ENCODE assay signal across 26 mouse cellular contexts in genomic region chr17:88171606-88172005, GRCm38 (mm10).
DNase-seq lines count a peak whose midpoint lies in the region; ATAC-seq and TF ChIP-seq lines count a peak whose summit lies in the region.
"Had no signal": no experiment of that assay in that cellular context is flagged by ENCODE, and none has a peak within 500 bp of the region (broad histone marks: within the 10 kb centered on the region; RNA-seq: fewer than 3 reads in every experiment).

No protein-coding gene starts in this region.

- H3K27ac ChIP-seq in lung, embryonic 14.5 days (ENCODE audit: low read depth): no peak overlapping the region
- H3K27ac ChIP-seq in CH12.LX (ENCODE audit: insufficient read depth, low read depth): no peak overlapping the region
- no peak overlapping the region for H3K27ac ChIP-seq in midbrain, embryonic 14.5 days (replicated peaks; ENCODE audit: low read depth, low read length)
- no peak overlapping the region for H3K27ac ChIP-seq in midbrain, embryonic 10.5 days (replicated peaks)
- H3K27ac ChIP-seq: embryonic facial prominence, embryonic 10.5 days; embryonic facial prominence, embryonic 13.5 days; forebrain, embryonic 13.5 days; hindbrain, embryonic 13.5 days; hindbrain, postnatal 0 days had no signal

- WGBS in lung, embryonic 14.5 days: 45% methylated on average over 3 of the region's 3 CpGs
- WGBS in lung, adult 2 months: 56% methylated on average over 3 of the region's 3 CpGs
- WGBS in midbrain, embryonic 14.5 days: 91% methylated on average over 3 of the region's 3 CpGs
- 91% methylated on average over 3 of the region's 3 CpGs for WGBS in midbrain, embryonic 10.5 days

- no peak for TF ChIP-seq EP300 in CH12.LX (IDR thresholded peaks at IDR 0.05; ENCODE audit: low read length)

- no peaks in the 10 kb centered on the region; the same call in 1 of the 2 replicates for H3K9me3 ChIP-seq in lung, embryonic 14.5 days (ENCODE audit: low read depth, low read length)
- H3K9me3 ChIP-seq in CH12.LX (replicated peaks; ENCODE audit: low read length): peaks cover 8% of the 10 kb centered on the region
- no peaks in the 10 kb centered on the region for H3K9me3 ChIP-seq in midbrain, embryonic 14.5 days (ENCODE audit: control insufficient read depth, low read length)
- H3K9me3 ChIP-seq in midbrain, embryonic 10.5 days (replicated peaks): no peaks in the 10 kb centered on the region
- H3K9me3 ChIP-seq: embryonic facial prominence, embryonic 13.5 days; forebrain, embryonic 13.5 days; hindbrain, embryonic 13.5 days had no signal

- DNase-seq in lung, embryonic 14.5 days: peak; percentile 80
- DNase-seq in lung, adult 2 months: no peak
- no peak for DNase-seq in CH12.LX (ENCODE audit: extremely low read depth)
- peak; percentile 12 for DNase-seq in lung, postnatal 25 days (ENCODE audit: low spot score)
- DNase-seq in midbrain, embryonic 14.5 days: no peak
- DNase-seq in midbrain, embryonic 10.5 days (ENCODE audit: low spot score): no peak
- DNase-seq: adrenal gland, adult 8-10 months; adrenal gland, postnatal 25 days; cerebellum, adult 11-12 months; cerebellum, adult 8-10 months; cerebellum, postnatal 10 days; cerebellum, postnatal 36 days; embryo, embryonic 11 days; gastrocnemius, postnatal 10 days; gastrocnemius, postnatal 36 days had no signal

- no peaks in the 10 kb centered on the region for H3K27me3 ChIP-seq in lung, embryonic 14.5 days (ENCODE audit: insufficient read depth, low read length)
- H3K27me3 ChIP-seq in CH12.LX (replicated peaks): no peaks in the 10 kb centered on the region
- no peaks in the 10 kb centered on the region for H3K27me3 ChIP-seq in midbrain, embryonic 14.5 days (ENCODE audit: control insufficient read depth, insufficient read depth, low read length)
- no peaks in the 10 kb centered on the region for H3K27me3 ChIP-seq in midbrain, embryonic 10.5 days (ENCODE audit: low read depth, poor library complexity, severe bottlenecking)
- H3K27me3 ChIP-seq: embryonic facial prominence, embryonic 13.5 days; forebrain, embryonic 13.5 days; hindbrain, embryonic 13.5 days had no signal

- H3K4me2 ChIP-seq in lung, embryonic 14.5 days: no peak overlapping the region
- H3K4me2 ChIP-seq in CH12.LX (ENCODE audit: insufficient read depth, low read depth, poor library complexity, severe bottlenecking): no peak overlapping the region
- H3K4me2 ChIP-seq in midbrain, embryonic 14.5 days (ENCODE audit: low read length): no peak overlapping the region
- H3K4me2 ChIP-seq: embryonic facial prominence, embryonic 13.5 days; forebrain, embryonic 13.5 days; heart, embryonic 11.5 days; hindbrain, embryonic 13.5 days had no signal

- in situ Hi-C loops in CH12.LX (cut with MboI; ENCODE audit: low pct_ligation_motif_present, low pct_unique_long_range_greater_than_20kb, low sequenced_read_pairs): no loop called here

- H3K9ac ChIP-seq in lung, embryonic 14.5 days: no peak overlapping the region
- H3K9ac ChIP-seq in CH12.LX (ENCODE audit: insufficient read depth, low read depth): no peak overlapping the region
- H3K9ac ChIP-seq in midbrain, embryonic 14.5 days (replicated peaks; ENCODE audit: low read length): no peak overlapping the region
- H3K9ac ChIP-seq: embryonic facial prominence, embryonic 13.5 days; forebrain, embryonic 13.5 days; hindbrain, embryonic 13.5 days had no signal

- no peak for ATAC-seq in lung, embryonic 14.5 days (ENCODE audit: insufficient read depth)
- ATAC-seq in midbrain, embryonic 14.5 days (ENCODE audit: low FRiP score, low TSS enrichment): no peak
- ATAC-seq: activated CD4-positive, CD25-positive, alpha-beta regulatory T cell, adult 4 months; CD4-positive, CD25-positive, alpha-beta regulatory T cell, adult 4 months; forebrain, embryonic 13.5 days; forebrain, embryonic 16.5 days; hindbrain, postnatal 0 days; inflammation-experienced regulatory T-cells, adult 6 months had no signal

- no peak for TF ChIP-seq CTCF in lung, embryonic 14.5 days (IDR thresholded peaks at IDR 0.05; ENCODE audit: low read depth)
- TF ChIP-seq CTCF in lung, adult 2 months (IDR thresholded peaks at IDR 0.05; ENCODE audit: insufficient read depth, low read length): no peak
- TF ChIP-seq CTCF in CH12.LX (conservative IDR thresholded peaks at IDR 0.05 in 1 of 2, IDR thresholded peaks at IDR 0.05 in 1 of 2; ENCODE audit: low read depth in 2 of 2, low read length in 2 of 2): no peak

- 0 out of 2 replicates have a peak, but pooled peaks cover 4% of the 10 kb centered on the region for H3K4me1 ChIP-seq in lung, embryonic 14.5 days (ENCODE audit: insufficient read depth)
- peaks cover 6% of the 10 kb centered on the region; the same call in 1 of the 2 replicates for H3K4me1 ChIP-seq in lung, adult 2 months (ENCODE audit: control insufficient read depth, insufficient read depth, low read length)
- peaks cover 6 to 35% of the 10 kb centered on the region in 2 experiments for H3K4me1 ChIP-seq in CH12.LX (ENCODE audit: control insufficient read depth in 1 of 2, insufficient read depth in 2 of 2)
- no peaks in the 10 kb centered on the region for H3K4me1 ChIP-seq in midbrain, embryonic 14.5 days (ENCODE audit: control insufficient read depth, insufficient read depth, low read length)
- no peaks in the 10 kb centered on the region for H3K4me1 ChIP-seq in midbrain, embryonic 10.5 days
- H3K4me1 ChIP-seq: embryonic facial prominence, embryonic 10.5 days; embryonic facial prominence, embryonic 13.5 days; forebrain, embryonic 13.5 days; hindbrain, embryonic 13.5 days had no signal

- H3K4me3 ChIP-seq in lung, embryonic 14.5 days (ENCODE audit: low read depth, low read length): no peak overlapping the region
- no peak overlapping the region for H3K4me3 ChIP-seq in lung, adult 2 months (replicated peaks; ENCODE audit: extremely low read depth, low read depth, low read length)
- no peak overlapping the region for H3K4me3 ChIP-seq in CH12.LX (replicated peaks in 1 of 3; ENCODE audit: low read depth in 2 of 3, low read length in 2 of 3, poor library complexity in 1 of 3)
- H3K4me3 ChIP-seq in midbrain, embryonic 14.5 days (replicated peaks; ENCODE audit: low read depth, low read length): no peak overlapping the region
- no peak overlapping the region for H3K4me3 ChIP-seq in midbrain, embryonic 10.5 days
- H3K4me3 ChIP-seq: embryonic facial prominence, embryonic 10.5 days; embryonic facial prominence, embryonic 13.5 days; erythroblast, embryonic 14.5 days; forebrain, embryonic 13.5 days; hindbrain, embryonic 13.5 days had no signal

- dilution Hi-C loops in CH12.LX (cut with MboI; ENCODE audit: extremely low pct_ligation_motif_present, extremely low pct_unique_long_range_greater_than_20kb, low sequenced_read_pairs): no loop called here

- no peaks in the 10 kb centered on the region for H3K36me3 ChIP-seq in lung, embryonic 14.5 days (ENCODE audit: insufficient read depth)
- peaks cover 14 to 42% of the 10 kb centered on the region in 2 experiments for H3K36me3 ChIP-seq in CH12.LX (replicated peaks in 1 of 2; ENCODE audit: control insufficient read depth in 1 of 2, insufficient read depth in 1 of 2, low read length in 1 of 2)
- no peaks in the 10 kb centered on the region for H3K36me3 ChIP-seq in midbrain, embryonic 14.5 days (ENCODE audit: control insufficient read depth, insufficient read depth, low read length)
- H3K36me3 ChIP-seq in midbrain, embryonic 10.5 days: no peaks in the 10 kb centered on the region
- H3K36me3 ChIP-seq: embryonic facial prominence, embryonic 10.5 days; embryonic facial prominence, embryonic 13.5 days; hindbrain, embryonic 13.5 days had no signal

- no peaks in the 10 kb centered on the region for H3K79me2 ChIP-seq in CH12.LX (replicated peaks; ENCODE audit: control insufficient read depth, extremely low read depth, insufficient read depth, poor library complexity, severe bottlenecking)

- no peak for TF ChIP-seq POLR2A in lung, adult 2 months (IDR thresholded peaks at IDR 0.05; ENCODE audit: borderline replicate concordance, extremely low read depth, low read depth, low read length)
- TF ChIP-seq POLR2A in CH12.LX (IDR thresholded peaks at IDR 0.05; ENCODE audit: low read depth, low read length): no peak

- TF ChIP-seq RAD21 in CH12.LX (IDR thresholded peaks at IDR 0.05; ENCODE audit: low read depth, low read length): no peak

TF ChIP-seq in CH12.LX, 34 proteins besides CTCF, POLR2A, EP300 and RAD21:
- 0 out of 2 replicates have a peak, but pooled peaks have one; percentile 14 for TF ChIP-seq MAFK (IDR thresholded peaks at IDR 0.05; ENCODE audit: insufficient replicate concordance, low read length)
- TF ChIP-seq POLR2AphosphoS2 (IDR thresholded peaks at IDR 0.05; ENCODE audit: low read depth, low read length): no peak

Comparison
In these comparisons a context has a peak if more than half of its experiments do, and no peak if none do; other contexts are left out.
1. DNase-seq: peak in lung, embryonic 14.5 days (single experiment) and lung, postnatal 25 days (single experiment); none in lung, adult 2 months (single experiment), CH12.LX (single experiment), midbrain, embryonic 14.5 days (single experiment) and midbrain, embryonic 10.5 days (single experiment).